8 mouse cellular contexts compared by ENCODE assay signal in genomic region chr9:21955570-21956281, GRCm38 (mm10). TPM values are rescaled to one million over a fixed set of nuclear protein-coding genes. Genes with fewer than 3 reads are reported as not detected.
A peak's percentile ranks its signal among the peaks of the same experiment; 100 is the strongest.
DNase-seq lines count a peak whose midpoint lies in the region; ATAC-seq and TF ChIP-seq lines count a peak whose summit lies in the region.

Gene Swsap1 (plus strand): TSS chr9:21955755.

- peaks cover 6% of the 10 kb centered on the region for H3K4me1 ChIP-seq in heart, embryonic 12.5 days (replicated peaks)
- H3K4me1 ChIP-seq in kidney, postnatal 0 days (replicated peaks; ENCODE audit: insufficient read depth, low read length) = peaks cover 6% of the 10 kb centered on the region
- peaks cover 16% of the 10 kb centered on the region for H3K4me1 ChIP-seq in liver, embryonic 11.5 days (replicated peaks; ENCODE audit: control insufficient read depth, insufficient read depth, low read length)
- H3K4me1 ChIP-seq in stomach, embryonic 14.5 days (ENCODE audit: control insufficient read depth, insufficient read depth, low read length) = no peaks in the 10 kb centered on the region; the same call in 1 of the 2 replicates

- ATAC-seq in erythroid progenitor cell, adult 5-6 weeks (replicated peaks; ENCODE audit: low FRiP score, poor library complexity, severe bottlenecking) = peak; percentile 89
- ATAC-seq in heart, embryonic 12.5 days (ENCODE audit: insufficient number of reproducible peaks, low FRiP score) = peak; percentile 97
- peak; percentile 97 for ATAC-seq in kidney, postnatal 0 days (replicated peaks; ENCODE audit: low FRiP score, low read depth)
- ATAC-seq in liver, embryonic 11.5 days (replicated peaks; ENCODE audit: low FRiP score) = peak; percentile 94
- ATAC-seq in stomach, embryonic 14.5 days (ENCODE audit: insufficient number of reproducible peaks, insufficient read depth, low FRiP score, low read depth) = peak; percentile 97

- DNase-seq in CD4-positive helper T cell, adult 2 months (ENCODE audit: low read depth, low spot score) = peak; percentile 99
- peak; percentile 98 for DNase-seq in brain, embryonic 18.5 days (ENCODE audit: low read depth, low spot score)
- peak; percentile 99 for DNase-seq in kidney, postnatal 0 days (ENCODE audit: low spot score)
- DNase-seq in liver, embryonic 11.5 days (ENCODE audit: low spot score) = peak; percentile 95
- DNase-seq in naive thymus-derived CD4-positive, alpha-beta T cell, adult 2 months (ENCODE audit: low read depth) = peak; percentile 99

- no peaks in the 10 kb centered on the region for H3K9me3 ChIP-seq in heart, embryonic 12.5 days (replicated peaks)
- no peaks in the 10 kb centered on the region for H3K9me3 ChIP-seq in kidney, postnatal 0 days (replicated peaks; ENCODE audit: low read length)
- no peaks in the 10 kb centered on the region for H3K9me3 ChIP-seq in liver, embryonic 11.5 days (ENCODE audit: control insufficient read depth, low read length)
- H3K9me3 ChIP-seq in stomach, embryonic 14.5 days (ENCODE audit: control insufficient read depth, low read depth, low read length) = no peaks in the 10 kb centered on the region

- WGBS in heart, embryonic 12.5 days = under 1% methylated on average over 54 of the region's 54 CpGs
- under 1% methylated on average over 54 of the region's 54 CpGs for WGBS in kidney, postnatal 0 days
- under 1% methylated on average over 54 of the region's 54 CpGs for WGBS in liver, embryonic 11.5 days
- under 1% methylated on average over 54 of the region's 54 CpGs for WGBS in stomach, embryonic 14.5 days

- H3K4me2 ChIP-seq in heart, embryonic 12.5 days = peak within 1 kb of the TSS; percentile 77
- peak within 1 kb of the TSS; percentile 70 for H3K4me2 ChIP-seq in kidney, postnatal 0 days (ENCODE audit: low read length)
- peak within 1 kb of the TSS; percentile 69 for H3K4me2 ChIP-seq in liver, embryonic 11.5 days
- H3K4me2 ChIP-seq in stomach, embryonic 14.5 days (replicated peaks; ENCODE audit: low read depth, low read length) = peak within 1 kb of the TSS; percentile 59

- H3K9ac ChIP-seq in heart, embryonic 12.5 days = peak within 1 kb of the TSS; percentile 80
- peak within 1 kb of the TSS; percentile 67 for H3K9ac ChIP-seq in kidney, postnatal 0 days (ENCODE audit: low read depth, low read length)
- H3K9ac ChIP-seq in liver, embryonic 11.5 days (ENCODE audit: low read depth, low read length) = peak within 1 kb of the TSS; percentile 75
- H3K9ac ChIP-seq in stomach, embryonic 14.5 days (replicated peaks; ENCODE audit: low read depth, low read length) = peak within 1 kb of the TSS; percentile 57

- peaks cover 17% of the 10 kb centered on the region for H3K27me3 ChIP-seq in heart, embryonic 12.5 days (replicated peaks)
- H3K27me3 ChIP-seq in kidney, postnatal 0 days (ENCODE audit: insufficient read depth, low read length) = no peaks in the 10 kb centered on the region
- H3K27me3 ChIP-seq in liver, embryonic 11.5 days (replicated peaks; ENCODE audit: control insufficient read depth, insufficient read depth, low read length) = peaks cover 3% of the 10 kb centered on the region
- peaks cover 6% of the 10 kb centered on the region for H3K27me3 ChIP-seq in stomach, embryonic 14.5 days (ENCODE audit: control insufficient read depth, insufficient read depth, low read length)

- peak within 1 kb of the TSS; percentile 82 for H3K4me3 ChIP-seq in heart, embryonic 12.5 days
- peak within 1 kb of the TSS; percentile 61 for H3K4me3 ChIP-seq in kidney, postnatal 0 days (replicated peaks; ENCODE audit: low read depth, low read length)
- peak within 1 kb of the TSS; percentile 65 for H3K4me3 ChIP-seq in liver, embryonic 11.5 days (ENCODE audit: low read depth, low read length)
- peak within 1 kb of the TSS; percentile 66 for H3K4me3 ChIP-seq in stomach, embryonic 14.5 days (ENCODE audit: low read depth, low read length)

- H3K27ac ChIP-seq in heart, embryonic 12.5 days (ENCODE audit: poor library complexity, severe bottlenecking) = peak within 1 kb of the TSS; percentile 91
- peak within 1 kb of the TSS; percentile 95 for H3K27ac ChIP-seq in kidney, postnatal 0 days
- H3K27ac ChIP-seq in liver, embryonic 11.5 days (ENCODE audit: low read depth, low read length) = peak within 1 kb of the TSS; percentile 84
- peak within 1 kb of the TSS; percentile 87 for H3K27ac ChIP-seq in stomach, embryonic 14.5 days (ENCODE audit: low read length)

- no peak for TF ChIP-seq CTCF in kidney, postnatal 0 days (IDR thresholded peaks at IDR 0.05; ENCODE audit: low read depth)

- H3K36me3 ChIP-seq in heart, embryonic 12.5 days = peaks cover 18% of the 10 kb centered on the region
- H3K36me3 ChIP-seq in kidney, postnatal 0 days (ENCODE audit: insufficient read depth, low read length) = no peaks in the 10 kb centered on the region
- peaks cover 19% of the 10 kb centered on the region for H3K36me3 ChIP-seq in liver, embryonic 11.5 days (ENCODE audit: control insufficient read depth, insufficient read depth, low read length)
- no peaks in the 10 kb centered on the region for H3K36me3 ChIP-seq in stomach, embryonic 14.5 days (ENCODE audit: control insufficient read depth, insufficient read depth, low read length)

RNA-seq across cellular contexts. Expression of gene Swsap1, which starts in this region (rescaled TPM):
- 0.42 and 3.2 TPM in 2 replicates for total RNA-seq in erythroid progenitor cell, adult 5-6 weeks (2015; ENCODE audit: low replicate concordance)
- 0.51 TPM in 1 of 2 replicates, not detected in the other for total RNA-seq in erythroid progenitor cell, adult 5-6 weeks (2017; ENCODE audit: low replicate concordance)
- polyA plus RNA-seq in heart, embryonic 12.5 days (2016; fragmentation: Nextera tagmentation; extraction: Ambion mirVana) = 4.8 and 5.8 TPM in 2 replicates
- 7.5 and 8.1 TPM in 2 replicates for polyA plus RNA-seq in kidney, postnatal 0 days (2015; fragmentation: Nextera tagmentation; extraction: Ambion mirVana)
- 9.8 and 11.9 TPM in 2 replicates for polyA plus RNA-seq in liver, embryonic 11.5 days (2014; fragmentation: Nextera tagmentation; extraction: Ambion mirVana)
- 8.9 and 10.4 TPM in 2 replicates for polyA plus RNA-seq in stomach, embryonic 14.5 days (2014; fragmentation: Nextera tagmentation; extraction: Ambion mirVana)

Comparison
In these comparisons a context has a peak if more than half of its experiments do, and no peak if none do; other contexts are left out.
1. Peak in every context shown above with its lines: DNase-seq, ATAC-seq, H3K4me3 ChIP-seq and H3K27ac ChIP-seq.